13 mouse cellular contexts compared by ENCODE assay signal in the genomic region with DNA sequence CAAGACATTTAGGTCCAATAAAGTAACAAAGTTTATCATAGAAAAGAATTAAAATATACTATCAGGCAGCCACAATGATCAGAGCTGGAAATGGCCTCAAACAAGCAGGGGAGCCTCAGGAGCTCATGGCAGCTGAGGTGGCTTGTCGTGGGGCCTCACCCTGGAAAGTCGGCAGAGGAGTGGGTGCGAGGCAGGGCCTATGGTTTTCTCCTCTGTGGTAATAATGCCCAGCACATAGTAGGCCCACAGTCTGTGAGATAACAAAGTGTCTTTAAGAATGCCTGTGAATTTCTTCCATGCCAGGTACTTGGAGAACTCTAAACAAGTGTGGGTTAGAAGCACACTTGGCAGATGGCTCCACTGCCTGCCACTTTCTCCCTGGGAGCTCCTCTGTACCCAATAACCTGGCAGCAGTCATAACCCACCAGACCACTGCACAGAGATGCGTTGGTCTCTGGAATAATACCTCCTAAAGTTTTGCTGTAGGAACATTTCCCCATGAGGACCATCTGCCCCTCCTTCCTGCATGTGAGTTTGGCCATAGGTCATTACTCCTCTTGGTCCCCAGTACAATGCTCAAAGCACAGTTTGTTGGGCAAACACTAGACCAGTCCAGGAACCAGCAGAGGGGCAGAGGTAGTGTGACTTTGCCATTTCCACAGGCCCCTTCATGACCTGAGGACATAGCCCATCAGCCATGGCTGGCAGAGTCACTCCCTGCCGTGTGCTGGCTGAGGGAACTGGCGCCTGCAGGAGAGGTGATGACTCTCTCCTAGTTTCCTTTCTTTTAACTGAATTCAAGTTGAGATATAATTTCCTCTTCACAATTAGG. TPM values are rescaled to one million over a fixed set of nuclear protein-coding genes. Genes with fewer than 3 reads are reported as not detected.
DNase-seq lines count a peak whose midpoint lies in the region; ATAC-seq and TF ChIP-seq lines count a peak whose summit lies in the region.
"Had no signal": no experiment of that assay in that cellular context is flagged by ENCODE, and none has a peak within 500 bp of the region (broad histone marks: within the 10 kb centered on the region; RNA-seq: fewer than 3 reads in every experiment).

No protein-coding gene starts in this region.

- H3K4me1 ChIP-seq in heart, embryonic 12.5 days (replicated peaks), result peaks cover 51% of the 10 kb centered on the region
- peaks cover 18 to 55% of the 10 kb centered on the region in 2 experiments for H3K4me1 ChIP-seq in MEL (ENCODE audit: control insufficient read depth in 1 of 2, insufficient read depth in 2 of 2, low read length in 2 of 2)
- peaks cover 75% of the 10 kb centered on the region for H3K4me1 ChIP-seq in liver, embryonic 16.5 days (ENCODE audit: control insufficient read depth, low read depth, low read length)
- H3K4me1 ChIP-seq in hindbrain, embryonic 10.5 days (replicated peaks), result peaks cover 10% of the 10 kb centered on the region

- no peak for TF ChIP-seq CTCF in MEL (IDR thresholded peaks at IDR 0.05 in 2 of 3, conservative IDR thresholded peaks at IDR 0.05 in 1 of 3; ENCODE audit: control insufficient read depth in 1 of 3, insufficient read depth in 1 of 3, low read depth in 2 of 3, low read length in 3 of 3, poor library complexity in 1 of 3, severe bottlenecking in 1 of 3)

- TF ChIP-seq POLR2A in MEL (IDR thresholded peaks at IDR 0.05; ENCODE audit: control insufficient read depth in 1 of 2, insufficient read depth in 1 of 2, low read depth in 1 of 2, low read length in 2 of 2, poor library complexity in 1 of 2), result no peak

- no peak overlapping the region for H3K4me2 ChIP-seq in heart, embryonic 12.5 days
- H3K4me2 ChIP-seq in liver, embryonic 16.5 days (ENCODE audit: low read depth, low read length), result peak overlapping the region; percentile 64
- H3K4me2 ChIP-seq: limb, embryonic 13.5 days had no signal

- H3K9ac ChIP-seq in heart, embryonic 12.5 days, result 0 out of 2 replicates have a peak overlapping the region, but pooled peaks have one; percentile 38
- H3K9ac ChIP-seq in MEL (ENCODE audit: control insufficient read depth, low read depth, low read length, poor library complexity, severe bottlenecking), result 0 out of 2 replicates have a peak overlapping the region, but pooled peaks have one; percentile 1
- peak overlapping the region; percentile 64 for H3K9ac ChIP-seq in liver, embryonic 16.5 days (ENCODE audit: low read depth, low read length)
- H3K9ac ChIP-seq: limb, embryonic 13.5 days had no signal

- TF ChIP-seq EP300 in MEL (IDR thresholded peaks at IDR 0.05; ENCODE audit: low read depth in 1 of 2, low read length in 2 of 2), result no peak

- H3K27ac ChIP-seq in heart, embryonic 12.5 days (ENCODE audit: poor library complexity, severe bottlenecking), result peak overlapping the region; percentile 77
- peak overlapping the region; percentile 81 for H3K27ac ChIP-seq in MEL (ENCODE audit: control insufficient read depth, low read depth, low read length)
- peak overlapping the region; percentile 93 for H3K27ac ChIP-seq in liver, embryonic 16.5 days (ENCODE audit: low read length)
- no peak overlapping the region for H3K27ac ChIP-seq in hindbrain, embryonic 10.5 days
- H3K27ac ChIP-seq: kidney, postnatal 0 days; limb, embryonic 13.5 days had no signal

- H3K27me3 ChIP-seq in heart, embryonic 12.5 days (replicated peaks), result no peaks in the 10 kb centered on the region
- no peaks in the 10 kb centered on the region for H3K27me3 ChIP-seq in MEL (ENCODE audit: control insufficient read depth in 1 of 2, insufficient read depth in 2 of 2, low read length in 2 of 2)
- H3K27me3 ChIP-seq in liver, embryonic 16.5 days (ENCODE audit: control insufficient read depth, insufficient read depth, low read depth, low read length), result no peaks in the 10 kb centered on the region
- peaks cover 15% of the 10 kb centered on the region; the same call in 1 of the 2 replicates for H3K27me3 ChIP-seq in hindbrain, embryonic 10.5 days (ENCODE audit: insufficient read depth, poor library complexity, severe bottlenecking)
- H3K27me3 ChIP-seq: limb, embryonic 13.5 days had no signal

- ATAC-seq in heart, embryonic 12.5 days (ENCODE audit: insufficient number of reproducible peaks, low FRiP score), result 0 out of 2 replicates have a peak, but pooled peaks have one; percentile 37
- peak; percentile 26; the same call in 1 of the 2 replicates for ATAC-seq in erythroid progenitor cell, adult 5-6 weeks (replicated peaks; ENCODE audit: low FRiP score, poor library complexity, severe bottlenecking)
- peak; percentile 17; the same call in 1 of the 2 replicates for ATAC-seq in liver, embryonic 16.5 days (ENCODE audit: low read depth)
- ATAC-seq: CD4-positive, CD25-positive, alpha-beta regulatory T cell, adult 4 months; inflammation-experienced regulatory T-cells, adult 6 months had no signal

- no peaks in the 10 kb centered on the region for H3K9me3 ChIP-seq in heart, embryonic 12.5 days (replicated peaks)
- H3K9me3 ChIP-seq in MEL (replicated peaks; ENCODE audit: insufficient read depth, low read length), result no peaks in the 10 kb centered on the region
- H3K9me3 ChIP-seq in liver, embryonic 16.5 days (replicated peaks; ENCODE audit: control insufficient read depth, low read length), result no peaks in the 10 kb centered on the region
- no peaks in the 10 kb centered on the region for H3K9me3 ChIP-seq in hindbrain, embryonic 10.5 days
- H3K9me3 ChIP-seq: limb, embryonic 13.5 days had no signal

- no peak for DNase-seq in heart, postnatal 36 days
- no peak for DNase-seq in MEL (ENCODE audit: low read depth, low spot score)
- DNase-seq in hindbrain, embryonic 10.5 days (ENCODE audit: low spot score), result no peak
- DNase-seq in cerebellum, postnatal 4 days (ENCODE audit: low spot score in 2 of 2), result no peak
- DNase-seq: adrenal gland, adult 8-10 months; layer of hippocampus, adult 9-11 months had no signal

- intact Hi-C loops in heart, postnatal 36 days (cut with DNase I), result loop anchor here (2.0 kb wide), 1 partner anchor 15 kb away; no protein-coding TSS in a partner anchor

- TF ChIP-seq RAD21 in MEL (IDR thresholded peaks at IDR 0.05; ENCODE audit: low read depth, low read length), result no peak

- H3K36me3 ChIP-seq in heart, embryonic 12.5 days, result no peaks in the 10 kb centered on the region
- peaks cover 0 to 31% of the 10 kb centered on the region in 2 experiments; a peak in 2 of 4 replicates for H3K36me3 ChIP-seq in MEL (ENCODE audit: control insufficient read depth in 1 of 2, insufficient read depth in 2 of 2, low read length in 2 of 2)
- H3K36me3 ChIP-seq in liver, embryonic 16.5 days (ENCODE audit: control insufficient read depth, insufficient read depth), result no peaks in the 10 kb centered on the region
- H3K36me3 ChIP-seq in hindbrain, embryonic 10.5 days, result no peaks in the 10 kb centered on the region
- H3K36me3 ChIP-seq: limb, embryonic 13.5 days had no signal

- H3K79me2 ChIP-seq in MEL (ENCODE audit: control insufficient read depth, insufficient read depth, low read length, poor library complexity), result peaks cover under 1% of the 10 kb centered on the region; the same call in 1 of the 2 replicates

- no peak overlapping the region for H3K4me3 ChIP-seq in heart, embryonic 12.5 days
- no peak overlapping the region for H3K4me3 ChIP-seq in MEL (ENCODE audit: control insufficient read depth in 1 of 2, insufficient read depth in 1 of 2, low read depth in 2 of 2, low read length in 2 of 2)
- H3K4me3 ChIP-seq in liver, embryonic 16.5 days (ENCODE audit: low read depth, low read length), result no peak overlapping the region
- H3K4me3 ChIP-seq in hindbrain, embryonic 10.5 days, result no peak overlapping the region
- H3K4me3 ChIP-seq: limb, embryonic 13.5 days had no signal

- WGBS in heart, embryonic 12.5 days, result 77% methylated on average over 6 of the region's 6 CpGs
- 59% methylated on average over 6 of the region's 6 CpGs for WGBS in liver, embryonic 16.5 days (ENCODE audit: insufficient replicate concordance)
- WGBS in hindbrain, embryonic 10.5 days, result 82% methylated on average over 6 of the region's 6 CpGs

TF ChIP-seq in MEL, 35 proteins besides CTCF, POLR2A, EP300 and RAD21:
- TF ChIP-seq MAX (IDR thresholded peaks at IDR 0.05; ENCODE audit: low read length), result 0 out of 2 replicates have a peak, but pooled peaks have one; percentile 24
- no peak for TF ChIP-seq MAFK (IDR thresholded peaks at IDR 0.05; ENCODE audit: borderline replicate concordance, low read depth, low read length)
- no peak for TF ChIP-seq USF1 (IDR thresholded peaks at IDR 0.05; ENCODE audit: low read depth, low read length)
- TF ChIP-seq ZMIZ1 (IDR thresholded peaks at IDR 0.05; ENCODE audit: low read depth, low read length), result no peak
- TF ChIP-seq ELF1 (IDR thresholded peaks at IDR 0.05; ENCODE audit: low read depth, low read length), result no peak
- no peak for TF ChIP-seq NRF1 (IDR thresholded peaks at IDR 0.05; ENCODE audit: insufficient read depth, low read depth, low read length, poor library complexity, severe bottlenecking)
- peak; percentile 94 for TF ChIP-seq ZKSCAN1 (IDR thresholded peaks at IDR 0.05; ENCODE audit: low read depth, low read length)

RNA-seq across cellular contexts. Expression of gene Ergic1, which starts 47.6 kb away (rescaled TPM):
- polyA plus RNA-seq in heart, embryonic 12.5 days (2016; fragmentation: Nextera tagmentation; extraction: Ambion mirVana), result 115 and 121 TPM in 2 replicates
- 10 to 100 TPM; 47.5 to 56.2 TPM for total RNA-seq in heart, postnatal 36 days (2021)
- total RNA-seq in MEL (2012; rRNA removed), result 73.8 and 78.5 TPM in 2 replicates
- polyA plus RNA-seq in MEL (2012; ENCODE audit: insufficient read depth in 1 of 2, insufficient read length in 2 of 2, low read depth in 1 of 2, low replicate concordance in 2 of 2, missing spikeins in 1 of 2), result 100 to 1,000 TPM in 1 of 2 experiments, 10 to 100 TPM in 1; 95.6 to 730 TPM
- 6.7 and 12.6 TPM in 2 replicates for total RNA-seq in erythroid progenitor cell, adult 5-6 weeks (2015; ENCODE audit: low replicate concordance)
- 3.7 and 3.9 TPM in 2 replicates for total RNA-seq in erythroid progenitor cell, adult 5-6 weeks (2017; ENCODE audit: low replicate concordance)
- polyA plus RNA-seq in liver, embryonic 16.5 days (2015; fragmentation: Nextera tagmentation; extraction: Ambion mirVana), result 36.0 and 39.0 TPM in 2 replicates
- 97.7 and 103 TPM in 2 replicates for polyA plus RNA-seq in hindbrain, embryonic 10.5 days (2016; fragmentation: Nextera tagmentation; extraction: Ambion mirVana)

RNA-seq across cellular contexts. Expression of gene Dusp1, which starts 48.3 kb away (rescaled TPM):
- polyA plus RNA-seq in heart, embryonic 12.5 days (2016; fragmentation: Nextera tagmentation; extraction: Ambion mirVana), result 36.2 and 38.7 TPM in 2 replicates
- total RNA-seq in heart, postnatal 36 days (2021), result 100 to 1,000 TPM in 1 of 2 experiments, 10 to 100 TPM in 1; 49.6 to 105 TPM
- 0.96 and 1.0 TPM in 2 replicates for total RNA-seq in MEL (2012; rRNA removed)
- polyA plus RNA-seq in MEL (2012; ENCODE audit: insufficient read depth in 1 of 2, insufficient read length in 2 of 2, low read depth in 1 of 2, low replicate concordance in 2 of 2, missing spikeins in 1 of 2), result 1 to 10 TPM in 1 of 2 experiments, not detected in 1; 5.0 TPM
- total RNA-seq in erythroid progenitor cell, adult 5-6 weeks (2015; ENCODE audit: low replicate concordance), result 156 and 175 TPM in 2 replicates
- total RNA-seq in erythroid progenitor cell, adult 5-6 weeks (2017; ENCODE audit: low replicate concordance), result 20.0 and 35.4 TPM in 2 replicates
- 22.7 and 25.9 TPM in 2 replicates for polyA plus RNA-seq in liver, embryonic 16.5 days (2015; fragmentation: Nextera tagmentation; extraction: Ambion mirVana)
- 26.8 and 36.8 TPM in 2 replicates for polyA plus RNA-seq in hindbrain, embryonic 10.5 days (2016; fragmentation: Nextera tagmentation; extraction: Ambion mirVana)

Comparison
In these comparisons a context has a peak if more than half of its experiments do, and no peak if none do; other contexts are left out.
1. H3K9ac ChIP-seq: peak in every context shown above with its lines; median percentile 64 in liver, embryonic 16.5 days; 38 in heart, embryonic 12.5 days; 1 in MEL.